Mouse (Mus musculus): Measurements from ENCODE around the gene Gm44973.
A peak's percentile ranks its signal among the peaks of the same experiment; 100 is the strongest.
"Not testable (repeated sequence)": the region's sequence is repeated elsewhere in the genome, so short reads cannot be mapped to it uniquely, and the experiment has no call there.

Gm44973 gene

DNA sequence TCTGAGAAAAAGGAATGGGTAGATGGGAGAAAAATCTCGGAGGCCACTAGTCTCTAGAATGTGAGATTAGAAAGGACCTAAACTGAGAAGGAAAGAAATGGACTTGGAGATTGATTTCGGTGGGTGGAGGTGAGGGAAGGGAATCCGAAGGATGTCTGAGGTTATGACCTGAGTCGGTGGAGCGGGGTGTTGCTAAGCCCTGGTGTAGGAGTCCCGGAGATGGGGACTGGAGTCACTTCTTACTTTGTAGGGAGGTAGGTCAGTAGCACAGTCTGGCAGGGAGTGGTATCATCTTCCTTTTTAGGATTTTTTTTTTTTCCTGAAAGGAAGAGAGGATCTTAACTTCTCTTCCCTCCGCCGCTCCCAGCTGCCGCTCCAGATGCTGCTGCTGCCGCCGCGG lies 37.1 kb downstream of the Gm44973 start:
- DNase-seq (ENCODE audit: low spot score) = no peak

DNA sequence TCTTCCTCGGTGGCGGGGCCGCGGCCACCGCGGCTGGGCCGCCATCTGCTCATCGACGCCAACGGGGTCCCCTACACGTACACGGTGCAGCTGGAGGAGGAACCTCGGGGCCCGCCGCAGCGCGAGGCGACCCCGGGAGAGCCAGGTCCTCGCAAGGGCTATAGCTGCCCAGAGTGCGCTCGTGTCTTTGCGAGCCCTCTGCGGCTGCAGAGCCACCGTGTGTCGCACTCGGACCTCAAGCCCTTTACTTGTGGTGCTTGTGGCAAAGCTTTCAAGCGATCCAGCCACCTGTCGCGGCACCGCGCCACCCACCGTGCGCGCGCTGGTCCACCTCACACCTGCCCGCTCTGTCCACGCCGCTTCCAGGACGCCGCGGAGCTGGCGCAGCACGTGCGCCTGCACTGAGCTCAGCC lies 37.6 kb downstream of the Gm44973 start:
- DNase-seq (ENCODE audit: low spot score) = no peak

GRCm38 (mm10) chr7:5053456-5054179 lies 38.3 kb downstream of the Gm44973 start:
- DNase-seq (ENCODE audit: low spot score) = no peak

DNA sequence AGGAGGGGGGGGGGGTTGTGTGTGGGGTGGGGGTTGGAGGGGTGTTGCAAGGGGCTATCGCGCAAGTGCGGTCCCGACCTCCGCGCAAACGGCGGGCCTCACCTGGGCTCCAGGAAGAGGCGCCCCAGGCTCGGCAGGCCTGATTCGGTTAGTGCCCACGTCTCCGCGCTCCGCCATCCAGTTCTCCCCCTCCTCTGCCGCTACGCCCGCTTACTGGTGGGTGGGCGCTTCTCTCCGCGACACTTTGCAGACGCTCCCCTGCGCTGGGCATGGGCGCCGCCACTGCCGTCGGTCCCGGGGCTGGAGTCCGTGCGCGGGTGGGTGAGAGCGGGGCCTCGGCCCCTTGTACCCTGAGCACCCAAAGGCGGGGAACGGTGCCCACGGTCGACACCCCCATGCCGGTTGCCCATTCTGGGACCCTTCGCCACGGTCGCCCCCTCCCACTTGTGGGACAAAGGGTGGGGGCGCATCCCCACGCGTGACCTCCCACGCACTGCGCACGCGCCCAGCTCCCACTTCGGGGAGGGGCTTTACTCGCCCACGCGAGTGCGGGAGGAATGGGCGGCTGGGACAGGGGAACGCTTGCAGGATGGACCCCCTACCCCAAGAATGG lies 41.5 kb downstream of the Gm44973 start:
- DNase-seq (ENCODE audit: low spot score) = no peak

- DNase-seq (ENCODE audit: low spot score) = no peak
Observed at GRCm38 (mm10) chr7:5057381-5057780, 42.1 kb downstream of the Gm44973 start.

GRCm38 (mm10) chr7:5057804-5058203 lies 42.5 kb downstream of the Gm44973 start:
- no peak for DNase-seq (ENCODE audit: low spot score)

- DNase-seq (ENCODE audit: low spot score) = no peak
Observed at GRCm38 (mm10) chr7:5058631-5059030, 43.3 kb downstream of the Gm44973 start.

- DNase-seq (ENCODE audit: low spot score) = no peak
Observed at GRCm38 (mm10) chr7:5059421-5059820, 44.1 kb downstream of the Gm44973 start.

- DNase-seq (ENCODE audit: low spot score) = peak; percentile 85
Observed at GRCm38 (mm10) chr7:5060239-5060731, 45.0 kb downstream of the Gm44973 start.

DNA sequence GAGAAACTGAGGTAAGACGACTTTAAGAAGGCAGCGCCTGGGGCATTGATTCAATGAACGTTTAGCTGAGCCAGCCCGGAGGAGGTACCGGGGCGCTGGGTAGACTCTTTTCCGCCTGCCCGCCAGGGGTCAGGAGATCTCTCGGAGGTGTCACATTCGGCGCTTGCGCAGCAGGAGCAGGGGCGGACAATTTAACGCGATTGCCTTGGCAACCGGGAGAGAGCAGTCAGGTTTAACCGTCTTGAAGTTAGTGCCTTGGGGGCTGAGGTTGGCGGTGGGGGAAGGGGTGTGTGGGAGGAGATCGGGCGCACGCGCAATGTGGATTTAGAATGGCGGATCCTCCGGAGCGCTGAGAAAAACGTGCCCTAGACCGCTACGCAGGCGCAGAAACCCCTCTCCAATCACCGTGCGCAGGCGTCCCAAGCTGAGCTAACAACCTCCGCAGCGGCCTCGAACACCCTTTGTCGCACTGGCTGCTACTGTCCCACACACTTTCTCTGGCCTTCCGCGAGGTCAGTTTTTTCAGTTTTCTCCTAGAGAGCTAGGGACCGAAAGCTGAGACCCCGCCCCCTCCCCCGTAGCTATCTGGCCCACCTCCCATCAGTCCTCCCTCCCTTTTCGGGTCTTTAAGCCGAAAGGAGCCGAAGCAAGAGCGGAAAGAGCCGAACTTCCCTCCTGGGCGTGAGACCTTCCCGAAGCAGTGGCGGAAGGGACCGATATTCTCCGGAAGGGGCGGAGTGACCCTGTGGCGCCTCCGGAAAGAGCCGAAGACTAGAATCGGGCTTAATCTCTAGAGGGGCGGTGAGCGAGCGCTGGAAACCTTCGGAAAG lies 45.9 kb downstream of the Gm44973 start:
- peak; percentile 99 for DNase-seq (ENCODE audit: low spot score)

- DNase-seq (ENCODE audit: low spot score) = peak; percentile 94
Observed at GRCm38 (mm10) chr7:5061774-5062359, 46.6 kb downstream of the Gm44973 start, which contains the start of gene U2af2. Gene U2af2, plus strand, starts transcription at chr7:5062143.

- peak; percentile 69 for DNase-seq (ENCODE audit: low spot score)
Observed at GRCm38 (mm10) chr7:5062360-5063001, 47.2 kb downstream of the Gm44973 start.

DNA sequence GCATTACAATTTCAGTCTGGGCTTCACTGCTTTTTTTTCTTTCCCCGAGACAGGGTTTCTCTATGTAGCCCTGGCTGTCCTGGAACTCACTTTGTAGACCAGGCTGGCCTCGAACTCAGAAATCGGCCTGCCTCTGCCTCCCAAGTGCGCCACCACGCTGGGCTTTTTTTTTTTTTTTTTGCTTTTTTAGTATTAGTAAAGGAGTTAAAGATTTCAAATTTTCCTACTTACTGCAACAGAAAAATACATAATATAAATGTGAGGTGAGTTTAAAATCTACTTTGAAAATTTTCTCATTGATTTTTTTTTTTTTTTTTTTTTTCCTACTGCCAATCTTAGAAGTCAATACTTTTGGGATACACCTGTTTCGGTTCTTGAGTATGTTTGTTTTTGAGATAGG lies 49.6 kb downstream of the Gm44973 start:
- no peak for DNase-seq (ENCODE audit: low spot score)

DNA sequence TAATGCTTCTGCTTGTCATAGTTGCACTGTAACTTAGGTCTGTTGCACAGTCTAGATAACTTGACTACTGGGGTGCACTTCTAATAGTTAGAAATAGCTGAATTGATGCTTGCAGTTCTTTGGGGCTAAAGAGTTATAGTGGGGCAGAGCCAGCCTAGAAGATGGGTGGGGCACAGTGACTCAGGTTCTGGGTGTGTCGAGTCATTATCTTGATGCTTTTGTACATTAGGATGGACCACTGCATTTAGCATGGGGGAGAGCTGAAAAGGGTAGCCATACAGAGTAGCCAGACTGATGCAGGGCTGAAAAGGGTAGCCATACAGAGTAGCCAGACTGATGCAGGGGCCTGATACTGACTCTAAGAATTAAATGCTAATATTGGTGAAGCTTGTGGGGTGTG lies 58.3 kb downstream of the Gm44973 start:
- no peak for DNase-seq (ENCODE audit: low spot score)

DNA sequence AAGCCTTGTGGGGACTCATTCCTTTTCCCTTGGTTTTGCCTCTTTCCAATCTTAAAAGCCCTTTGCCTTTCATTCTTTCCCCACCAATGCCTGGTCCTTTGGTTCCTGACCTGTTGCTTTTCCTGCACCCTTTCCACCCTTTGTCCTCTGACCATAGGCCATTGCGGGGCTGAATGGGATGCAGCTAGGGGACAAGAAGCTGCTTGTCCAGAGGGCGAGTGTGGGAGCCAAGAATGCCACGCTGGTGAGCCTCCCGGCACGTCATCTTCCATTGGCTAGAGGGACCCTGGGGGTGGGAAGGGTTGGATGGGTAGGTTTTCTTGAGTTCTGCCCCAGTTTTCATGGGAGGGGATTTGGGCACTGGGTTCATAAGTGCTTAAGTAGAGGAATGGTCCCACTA lies 59.7 kb downstream of the Gm44973 start:
- no peak for DNase-seq (ENCODE audit: low spot score)

GRCm38 (mm10) chr7:5076931-5077330 lies 61.6 kb downstream of the Gm44973 start:
- no peak for DNase-seq (ENCODE audit: low spot score)

DNA sequence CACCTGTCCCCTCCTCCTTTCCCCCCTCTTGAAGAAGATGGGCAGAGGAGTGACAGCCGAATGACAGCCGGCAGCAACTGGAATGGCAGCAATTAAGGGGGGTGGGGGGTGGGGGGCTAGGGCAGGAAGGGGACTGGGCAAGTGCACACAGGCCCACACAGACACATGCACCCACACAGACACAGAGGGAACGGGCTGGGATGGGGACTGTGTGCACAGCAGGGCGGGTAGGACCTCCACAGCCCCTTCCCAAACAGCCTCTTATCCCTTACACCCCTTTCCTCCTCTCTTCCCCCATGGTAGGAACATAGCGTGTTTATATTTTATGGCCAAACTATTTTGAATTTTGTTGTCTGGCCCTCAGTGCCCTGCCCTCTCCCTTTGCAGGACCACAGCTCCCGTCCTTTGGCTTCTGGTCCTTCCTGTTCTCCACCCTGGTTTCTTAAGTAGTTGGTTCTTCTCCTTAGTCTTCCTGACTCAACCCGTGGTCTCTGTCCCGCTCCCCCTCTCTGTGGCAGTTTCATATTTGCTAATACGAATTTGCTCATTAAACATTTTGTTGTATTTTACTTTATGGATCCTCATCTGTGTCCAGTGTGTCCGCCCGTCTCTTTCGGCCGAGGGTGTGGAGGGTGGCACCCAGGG lies 64.2 kb downstream of the Gm44973 start:
- not testable (repeated sequence) for DNase-seq (ENCODE audit: low spot score)

- DNase-seq (ENCODE audit: low spot score) = peak; percentile 97
Observed at GRCm38 (mm10) chr7:5080010-5080751, 64.9 kb downstream of the Gm44973 start, which contains the start of gene Epn1. Gene Epn1, plus strand, starts transcription at chr7:5080235.

DNA sequence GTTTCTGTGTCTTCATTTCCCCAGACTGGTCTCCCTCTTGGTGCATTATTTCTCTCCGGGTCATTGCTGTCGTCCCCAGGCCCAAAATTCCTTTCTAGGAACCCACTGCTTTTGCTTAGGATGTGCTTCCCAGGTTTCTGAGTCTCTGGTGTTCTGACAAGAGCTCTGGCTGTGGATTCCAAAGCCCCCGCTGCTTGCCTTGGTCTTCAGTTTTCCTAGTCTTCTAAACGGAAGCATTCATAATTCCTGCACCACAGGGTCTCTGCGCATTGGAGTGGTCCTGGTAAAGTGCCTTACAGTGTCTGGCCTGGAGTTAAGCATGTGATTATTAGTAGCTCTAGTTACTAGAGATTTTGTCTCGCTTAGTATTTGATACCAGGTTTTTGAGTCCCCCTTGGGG lies 65.5 kb downstream of the Gm44973 start:
- DNase-seq (ENCODE audit: low spot score) = no peak

DNA sequence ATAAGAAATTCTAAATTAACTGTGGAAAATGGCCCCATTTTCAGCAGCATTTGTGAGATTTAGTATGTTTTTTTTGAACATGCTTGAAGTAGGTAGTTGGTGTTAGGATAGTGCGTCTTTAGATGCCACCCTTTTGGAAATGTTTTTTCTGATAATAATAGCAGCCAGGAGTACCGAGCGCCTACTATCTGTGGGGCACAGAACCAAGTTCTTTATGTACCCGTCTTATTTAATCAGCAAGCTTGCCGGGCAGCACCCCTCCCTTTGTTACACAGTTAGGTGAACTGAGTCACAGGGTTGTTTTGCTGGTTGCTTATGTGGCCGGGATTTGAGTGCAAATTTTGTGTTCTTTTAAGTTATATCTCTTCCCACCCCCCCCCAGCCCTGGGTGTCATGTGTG lies 65.9 kb downstream of the Gm44973 start:
- DNase-seq (ENCODE audit: low spot score) = no peak

Data from urinary bladder, postnatal 14 days (tissue).